Mouse (Mus musculus) cerebellum, adult 8-10 months (tissue): ENCODE measurements around the gene Disp3.
A peak's percentile ranks its signal among the peaks of the same experiment; 100 is the strongest.

Experiments used
- DNase-seq: peaks from one replicate; pipeline ENCODE4 v3.0.0; 2022

Disp3 gene

GRCm38 (mm10) chr4:148287476-148288054, at the start of gene Disp3:
Gene Disp3 (minus strand): TSS chr4:148287965.
- peak; percentile 46 for DNase-seq

DNA sequence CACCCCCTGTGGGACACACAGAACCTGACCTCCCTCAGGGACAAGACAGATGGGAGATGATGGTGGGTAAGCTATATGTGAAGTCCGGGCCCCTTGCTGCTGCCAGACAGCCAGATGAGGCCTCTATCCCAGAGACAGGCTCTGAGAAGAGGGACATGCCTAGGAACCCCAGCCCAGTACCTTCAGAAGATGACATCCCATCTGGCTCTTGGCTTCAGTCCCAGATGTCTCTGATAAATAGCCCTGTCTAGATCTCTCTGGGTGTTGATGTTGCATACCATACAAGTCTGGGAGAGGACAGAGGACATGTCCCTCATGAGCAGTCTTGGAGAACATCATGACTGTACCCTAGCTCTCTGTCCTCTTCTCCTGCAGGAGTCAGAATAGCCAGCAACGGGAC, 42.5 kb upstream of the Disp3 start:
- no peak for DNase-seq

GRCm38 (mm10) chr4:148329431-148329830, 41.7 kb upstream of the Disp3 start:
- DNase-seq, result no peak

- no peak for DNase-seq
Observed at GRCm38 (mm10) chr4:148328237-148328636, 40.5 kb upstream of the Disp3 start.

DNA sequence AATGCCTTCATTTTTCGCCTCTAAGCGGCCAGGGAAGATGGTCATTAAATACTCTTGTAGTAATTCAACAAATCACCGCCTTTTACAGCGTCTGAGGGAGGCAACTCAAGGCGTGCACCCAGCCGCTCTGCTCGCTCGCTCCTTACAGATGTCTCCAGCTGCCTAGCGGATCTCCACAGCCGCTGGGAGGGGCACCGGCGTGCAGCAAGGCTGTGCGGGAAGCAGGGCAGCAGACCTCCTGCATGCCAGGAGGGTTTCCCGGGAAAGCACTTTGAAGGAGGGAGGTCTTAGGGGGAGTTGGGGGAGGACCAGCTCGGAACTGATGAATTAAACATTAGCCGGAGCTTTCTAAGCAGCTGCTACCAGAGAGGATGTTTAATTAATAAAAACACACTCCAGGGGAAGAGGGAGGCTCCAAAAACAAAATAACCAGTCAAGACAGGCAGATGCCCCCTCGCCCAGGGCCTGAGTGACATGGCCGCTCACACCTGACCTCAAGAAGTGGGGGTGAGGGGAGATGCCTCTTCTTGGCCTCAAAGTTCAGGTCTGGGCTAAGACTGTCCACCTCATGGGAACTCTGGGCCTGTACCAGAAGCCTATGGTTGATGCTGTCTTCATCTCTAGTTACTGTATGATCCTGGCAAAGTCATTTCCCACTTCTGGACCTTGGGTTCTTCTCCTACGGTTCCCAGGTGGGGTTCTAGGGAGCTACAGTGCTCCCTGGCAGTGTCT, 39.7 kb upstream of the Disp3 start:
- DNase-seq, result no peak

DNA sequence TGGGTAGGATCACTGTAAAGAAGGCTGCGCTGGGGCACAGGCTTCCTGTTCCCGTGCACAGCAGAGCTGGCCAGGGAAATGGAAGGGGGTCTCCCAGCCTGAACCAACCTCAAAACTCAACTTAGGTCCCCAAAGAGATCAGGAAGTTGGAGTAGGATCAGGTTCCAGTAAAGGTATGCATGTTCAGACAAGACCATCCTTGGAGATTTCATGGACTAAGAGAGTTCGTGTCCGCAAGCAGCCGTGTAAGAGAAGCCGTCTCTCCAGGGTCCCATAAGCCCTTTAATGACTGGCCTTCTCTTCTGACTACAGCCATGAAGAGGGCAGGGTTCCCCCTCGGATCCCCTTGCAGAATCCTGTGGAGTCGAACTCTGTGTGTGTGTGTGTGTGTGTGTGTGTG, 39.0 kb upstream of the Disp3 start:
- DNase-seq, result no peak

GRCm38 (mm10) chr4:148325951-148326350, 38.2 kb upstream of the Disp3 start:
- no peak for DNase-seq

DNA sequence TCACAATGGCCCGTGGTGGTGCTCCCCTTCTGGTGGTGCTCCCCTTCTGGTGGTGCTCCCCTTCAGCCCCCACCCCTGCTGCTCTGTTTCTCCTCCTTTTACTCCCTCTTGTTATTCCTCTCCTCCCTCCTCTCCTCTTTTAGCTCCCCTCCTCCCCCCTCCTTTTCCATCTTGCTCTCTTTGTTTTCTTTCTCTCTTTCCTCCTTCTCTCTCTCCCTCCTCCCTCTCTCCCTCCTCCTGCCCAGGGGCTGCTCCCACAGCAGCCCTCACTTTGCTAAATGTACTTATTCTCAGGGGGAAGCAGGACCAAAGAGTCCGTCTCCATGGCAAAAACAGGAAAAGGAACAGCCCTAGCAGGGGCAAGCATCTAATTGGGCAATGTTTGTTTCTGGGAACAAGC, 37.3 kb upstream of the Disp3 start:
- DNase-seq, result no peak

- no peak for DNase-seq
Observed at GRCm38 (mm10) chr4:148322152-148322551, 34.4 kb upstream of the Disp3 start.

- no peak for DNase-seq
Observed at GRCm38 (mm10) chr4:148319366-148319765, 31.6 kb upstream of the Disp3 start.

- no peak for DNase-seq
Observed at GRCm38 (mm10) chr4:148315377-148316175, 27.8 kb upstream of the Disp3 start.

- DNase-seq, result no peak
Observed at GRCm38 (mm10) chr4:148314396-148314795, 26.6 kb upstream of the Disp3 start.

DNA sequence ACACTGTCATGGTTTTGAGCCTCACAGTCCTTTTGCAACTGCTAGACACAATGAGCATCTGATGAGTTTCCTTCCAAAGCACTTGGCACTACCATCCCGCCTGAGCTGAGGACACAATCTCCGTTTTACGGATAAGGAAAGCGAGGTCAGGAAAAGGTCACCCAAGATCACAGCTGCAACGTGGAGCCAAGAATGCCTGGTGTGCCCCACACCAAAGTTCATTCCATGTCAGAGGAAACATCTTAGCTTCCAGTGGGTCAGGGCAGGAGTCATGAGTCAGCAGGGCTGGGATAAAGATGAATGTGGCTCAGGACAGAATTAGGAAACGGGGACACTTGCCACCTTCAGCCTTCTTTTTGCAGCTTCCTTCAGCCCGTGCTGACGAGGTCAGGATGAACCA, 25.8 kb upstream of the Disp3 start:
- no peak for DNase-seq

- DNase-seq, result no peak
Observed at GRCm38 (mm10) chr4:148312296-148313116, 24.7 kb upstream of the Disp3 start.

DNA sequence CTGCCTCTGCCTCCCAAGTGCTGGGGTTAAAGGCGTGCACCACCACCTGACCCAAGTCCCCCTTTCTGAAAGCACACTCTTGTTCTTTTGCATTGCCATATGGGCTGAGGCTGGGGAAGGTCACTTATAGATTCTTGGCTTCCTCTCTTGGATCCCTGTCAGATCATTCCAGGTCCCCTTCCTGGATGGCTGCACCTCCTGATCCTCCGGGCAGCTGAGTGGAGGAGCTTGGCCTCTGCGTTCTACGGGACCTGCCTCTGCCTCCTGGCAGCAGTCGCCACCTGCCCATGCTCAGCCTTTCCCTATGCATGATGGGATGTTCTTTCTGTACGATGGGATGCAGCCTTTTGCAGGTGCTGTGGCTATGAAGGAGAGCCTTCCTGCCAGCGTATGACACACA, 23.1 kb upstream of the Disp3 start:
- DNase-seq, result no peak

DNA sequence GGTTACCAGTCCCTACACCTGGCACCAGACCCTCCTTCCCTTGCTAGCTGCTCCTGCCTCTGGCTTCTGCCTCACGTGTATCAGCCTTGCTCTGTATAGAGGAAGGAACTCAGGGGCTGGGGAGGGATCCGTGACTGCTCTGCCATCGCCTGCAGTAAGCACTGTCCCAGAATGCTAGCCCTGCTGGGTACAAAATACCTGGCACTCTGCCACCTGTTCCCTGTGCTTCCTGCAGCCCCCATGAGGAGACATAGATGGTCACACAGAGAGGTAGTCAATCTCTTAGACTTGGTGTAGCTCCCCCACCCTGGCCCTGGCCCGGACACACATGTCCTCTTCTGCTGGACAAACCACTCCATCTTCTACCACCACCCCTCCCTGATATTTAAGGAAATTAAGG, 22.4 kb upstream of the Disp3 start:
- DNase-seq, result no peak

GRCm38 (mm10) chr4:148306406-148307083, 18.8 kb upstream of the Disp3 start:
- DNase-seq, result peak; percentile 46

- no peak for DNase-seq
Observed at GRCm38 (mm10) chr4:148298720-148299119, 11.0 kb upstream of the Disp3 start.

DNA sequence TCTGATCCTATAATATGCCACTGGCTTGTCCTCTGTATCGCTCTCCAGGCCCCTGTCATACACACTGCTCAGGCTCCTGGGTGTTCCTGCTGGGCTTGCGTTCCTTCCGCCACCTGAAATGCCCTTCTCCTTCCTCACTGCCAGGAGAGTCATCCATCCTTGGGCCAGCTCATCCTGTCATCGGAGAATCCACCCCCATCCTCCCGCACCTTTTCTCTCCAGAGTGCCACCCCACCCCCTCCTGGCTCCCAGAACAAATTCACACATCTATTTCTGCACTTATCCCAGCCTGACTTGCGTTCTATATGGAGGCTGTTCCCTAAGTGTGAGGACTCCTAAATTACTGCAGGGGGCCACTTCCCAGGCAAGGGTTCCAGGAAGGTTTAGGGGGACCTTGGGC, 9.9 kb upstream of the Disp3 start:
- no peak for DNase-seq

DNA sequence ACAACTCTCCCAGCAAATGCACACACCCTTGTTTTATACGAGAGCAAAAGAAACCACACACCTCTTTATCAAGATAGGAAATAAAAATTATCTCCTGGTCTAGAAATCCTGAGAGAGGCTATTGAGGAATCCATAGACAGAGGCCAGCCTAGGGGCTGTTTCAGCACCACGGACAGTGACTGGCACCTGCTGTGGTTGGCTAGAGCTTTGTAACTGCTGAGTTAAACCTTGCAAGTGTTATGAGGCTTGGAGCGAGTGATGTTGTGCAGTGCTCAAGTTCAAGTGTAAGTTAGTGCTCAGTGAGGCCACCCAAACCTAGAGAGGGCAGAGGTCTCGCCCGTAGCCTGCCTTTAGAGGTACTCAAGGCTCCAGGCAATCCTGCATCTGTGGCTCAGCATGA, 5.6 kb upstream of the Disp3 start:
- no peak for DNase-seq

DNA sequence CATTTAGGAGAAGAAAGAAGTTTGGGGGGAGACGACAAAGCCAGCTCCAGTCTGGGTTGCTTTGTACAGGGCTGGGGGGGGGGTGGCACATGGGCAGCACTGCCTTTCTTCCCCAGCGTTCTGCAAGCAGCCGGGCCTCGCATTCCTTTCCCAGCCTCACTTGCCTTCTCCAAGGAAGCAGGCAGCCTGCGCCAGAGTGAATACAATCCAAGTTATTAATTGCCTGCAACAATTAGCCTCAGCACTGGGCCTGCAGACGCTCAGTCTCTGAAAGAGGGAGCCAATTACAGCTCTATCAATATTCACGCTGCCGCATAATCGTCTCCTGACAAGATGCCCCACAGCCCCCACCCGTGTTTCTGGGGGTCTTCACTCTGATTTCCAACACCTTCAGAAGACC, 4.1 kb upstream of the Disp3 start:
- no peak for DNase-seq

- no peak for DNase-seq
Observed at GRCm38 (mm10) chr4:148291080-148291479, 3.3 kb upstream of the Disp3 start.
